Mouse (Mus musculus) gastrocnemius, adult 2 months (tissue): ENCODE measurements around the gene Mroh3. TPM values are rescaled to one million over a fixed set of nuclear protein-coding genes. Genes with fewer than 3 reads are reported as not detected.

ENCODE experiments used
- DNase-seq: peaks from one replicate; pipeline ENCODE4 v3.0.0; 2022
- H3K27ac ChIP-seq: fragments of 200-600 bp; 2 replicates; pipeline ENCODE4 v1.8.1; 2022; ENCODE audit warnings: mild to moderate bottlenecking
- H3K4me3 ChIP-seq: fragments of 200-600 bp; 2 replicates; pipeline ENCODE4 v1.8.1; 2022; ENCODE audit warnings: mild to moderate bottlenecking, moderate library complexity
- CTCF ChIP-seq: fragments of 200-600 bp; IDR thresholded peaks from 2 replicates; pipeline ENCODE4 v1.8.1; 2022; ENCODE audit warnings: antibody characterized with exemption, mild to moderate bottlenecking, moderate library complexity
- intact Hi-C: fragments of 180-260 bp; cut with DNase I; formaldehyde crosslinking; loops from one replicate; pipeline ENCODE4 v1.15.1; 2025
- total RNA-seq, 2 experiments: library from RNA; stranded (reverse); gene quantifications; 2 replicates each; pipeline ENCODE4 v1.2.3; 2021

The Mroh3 gene
- total RNA-seq, 2 experiments from 2014 or later: not detected

DNA sequence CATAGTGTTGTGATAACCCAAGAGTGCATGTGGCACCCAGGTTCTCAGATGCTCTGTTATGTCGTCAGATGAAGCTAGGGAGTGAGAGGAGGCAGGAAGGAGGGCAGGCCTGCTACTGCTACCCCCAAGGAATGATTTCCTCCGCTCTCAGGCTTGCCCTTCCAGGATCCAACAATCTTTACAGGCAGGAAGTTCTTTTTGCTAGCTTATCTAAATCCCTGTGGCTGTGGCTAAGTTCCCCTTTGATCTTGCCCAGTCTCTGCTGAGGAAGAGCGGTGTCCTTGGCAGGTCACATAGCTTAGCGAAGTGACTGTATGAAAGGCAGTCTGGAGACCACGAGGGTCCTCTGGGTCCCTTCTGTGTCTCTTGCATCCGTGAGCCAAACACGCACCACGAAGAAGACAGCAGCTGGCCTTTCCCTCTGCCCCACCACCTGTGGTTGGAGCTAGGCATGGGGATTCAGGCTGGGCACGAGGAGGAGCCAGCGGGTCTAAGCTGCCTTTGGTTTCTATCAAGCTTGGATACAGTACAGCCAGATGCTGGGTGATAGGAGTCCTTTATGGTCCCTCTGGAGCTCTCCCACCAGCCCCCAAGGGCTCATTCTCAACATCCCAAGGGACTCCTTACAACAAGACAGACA lies 74.3 kb downstream of the Mroh3 start:
- no peak for TF ChIP-seq CTCF
- intact Hi-C loops: no loop called here
- H3K27ac ChIP-seq: peak overlapping the region; percentile 28; the same call in 1 of the 2 replicates

GRCm38 (mm10) chr1:136137575-136137974 lies 75.1 kb downstream of the Mroh3 start:
- no peak overlapping the region for H3K27ac ChIP-seq

More for the DNA sequence above, 74.3 kb downstream of the Mroh3 start:
- no peak overlapping the region for H3K4me3 ChIP-seq
- DNase-seq: no peak

GRCm38 (mm10) chr1:136137071-136137531 lies 75.5 kb downstream of the Mroh3 start:
- intact Hi-C loops: no loop called here
- no peak for TF ChIP-seq CTCF
- H3K4me3 ChIP-seq: no peak overlapping the region
- H3K27ac ChIP-seq: peak overlapping the region; percentile 53; the same call in 1 of the 2 replicates
- no peak for DNase-seq

More at GRCm38 (mm10) chr1:136137575-136137974, 75.1 kb downstream of the Mroh3 start:
- H3K4me3 ChIP-seq: no peak overlapping the region
- DNase-seq: no peak
- intact Hi-C loops: no loop called here
- TF ChIP-seq CTCF: no peak

DNA sequence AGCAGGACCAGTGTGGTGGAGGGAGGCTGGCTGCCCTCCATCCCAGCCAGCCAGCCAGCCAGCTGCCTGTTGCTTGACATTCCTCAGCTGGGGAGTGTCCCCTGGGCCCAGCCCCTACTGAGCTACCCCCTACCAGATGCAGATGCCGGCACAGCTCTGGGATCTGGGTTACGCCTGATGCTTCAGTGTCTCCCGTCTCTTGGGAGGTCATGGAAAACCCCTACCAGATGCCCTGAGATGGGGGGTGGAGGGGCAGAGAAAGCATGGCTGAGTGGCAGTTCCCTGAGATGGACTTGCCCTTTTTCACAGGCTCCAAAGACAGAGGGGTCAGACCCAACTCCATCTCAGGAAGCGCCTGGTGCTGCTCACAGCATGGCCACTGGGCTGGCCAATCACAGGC lies 76.1 kb downstream of the Mroh3 start:
- no peak for DNase-seq
- H3K27ac ChIP-seq: peak overlapping the region; percentile 53
- intact Hi-C loops: no loop called here

DNA sequence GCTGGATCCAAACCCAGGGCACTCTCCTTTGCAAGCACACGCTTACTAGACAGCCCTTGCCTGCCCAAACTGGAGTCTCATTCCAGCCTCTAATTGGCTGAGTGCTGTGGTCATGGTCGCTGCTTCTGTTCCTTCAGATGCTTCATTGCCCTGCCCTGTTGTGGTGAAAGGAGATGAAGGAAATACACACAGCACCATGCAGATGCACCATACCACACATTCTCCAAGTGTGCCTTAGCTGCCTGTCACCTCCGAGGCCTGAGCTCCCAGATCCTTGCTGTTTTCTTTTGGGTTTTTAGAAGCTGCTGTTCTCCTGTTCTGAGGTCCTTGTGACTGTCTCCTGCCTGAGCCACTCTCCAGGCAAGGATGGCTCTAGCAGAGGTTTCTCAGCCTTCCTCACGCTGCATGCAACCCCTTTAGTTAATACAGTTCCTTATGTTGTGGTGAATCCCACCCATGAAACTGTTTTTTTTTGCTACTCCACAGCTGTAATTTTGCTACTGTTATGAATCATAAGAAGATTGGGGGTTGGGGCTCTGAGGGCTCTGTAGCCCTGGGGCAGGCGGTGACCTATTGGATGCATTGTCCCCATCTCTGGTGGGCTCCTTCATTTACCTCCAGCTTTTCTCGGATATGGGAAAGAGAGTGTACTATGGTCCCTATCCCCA lies 76.7 kb downstream of the Mroh3 start:
- no peak for TF ChIP-seq CTCF

More for the DNA sequence above, 76.1 kb downstream of the Mroh3 start:
- TF ChIP-seq CTCF: no peak
- no peak overlapping the region for H3K4me3 ChIP-seq

DNA sequence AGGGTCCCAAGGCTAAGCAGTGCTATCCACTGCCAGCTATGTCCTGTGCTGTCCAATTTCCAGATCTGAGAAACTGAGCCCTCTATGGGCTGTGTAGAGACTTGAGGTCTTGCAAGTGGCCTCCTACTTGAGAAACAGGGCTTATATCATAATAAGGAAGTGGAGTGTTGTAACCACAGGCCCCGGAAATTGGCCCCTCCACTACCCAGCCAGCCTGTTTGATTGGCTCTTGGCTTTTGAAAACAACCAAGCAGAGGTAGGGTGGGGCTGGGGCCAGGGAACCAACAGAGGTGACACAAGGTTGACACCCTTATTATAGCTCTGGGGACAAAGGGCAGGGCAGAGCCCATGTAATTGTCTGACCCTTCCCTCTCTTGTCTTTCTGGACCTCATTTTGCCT lies 77.6 kb downstream of the Mroh3 start:
- peak; percentile 37 for DNase-seq
- TF ChIP-seq CTCF: no peak
- Histone ChIP-seq H3K27ac (peak overlapping the region; percentile 53; the same call in 1 of the 2 replicates), H3K4me3 (no peak overlapping the region)
- intact Hi-C loops: no loop called here

More for the DNA sequence above, 76.7 kb downstream of the Mroh3 start:
- Histone ChIP-seq H3K4me3 (no peak overlapping the region), H3K27ac (peak overlapping the region; percentile 53; the same call in 1 of the 2 replicates)
- no peak for DNase-seq
- intact Hi-C loops: no loop called here

- intact Hi-C loops: no loop called here
- DNase-seq: no peak
- H3K4me3 ChIP-seq: no peak overlapping the region
- TF ChIP-seq CTCF: no peak
- H3K27ac ChIP-seq: 0 out of 2 replicates have a peak overlapping the region, but pooled peaks have one; percentile 48
Observed at GRCm38 (mm10) chr1:136134547-136134946, 78.1 kb downstream of the Mroh3 start.

GRCm38 (mm10) chr1:136133570-136134240 lies 78.9 kb downstream of the Mroh3 start:
- Histone ChIP-seq H3K27ac (peak overlapping the region; percentile 48; the same call in 1 of the 2 replicates), H3K4me3 (0 out of 2 replicates have a peak overlapping the region, but pooled peaks have one; percentile 30)
- DNase-seq: no peak
- intact Hi-C loops: no loop called here
- no peak for TF ChIP-seq CTCF

DNA sequence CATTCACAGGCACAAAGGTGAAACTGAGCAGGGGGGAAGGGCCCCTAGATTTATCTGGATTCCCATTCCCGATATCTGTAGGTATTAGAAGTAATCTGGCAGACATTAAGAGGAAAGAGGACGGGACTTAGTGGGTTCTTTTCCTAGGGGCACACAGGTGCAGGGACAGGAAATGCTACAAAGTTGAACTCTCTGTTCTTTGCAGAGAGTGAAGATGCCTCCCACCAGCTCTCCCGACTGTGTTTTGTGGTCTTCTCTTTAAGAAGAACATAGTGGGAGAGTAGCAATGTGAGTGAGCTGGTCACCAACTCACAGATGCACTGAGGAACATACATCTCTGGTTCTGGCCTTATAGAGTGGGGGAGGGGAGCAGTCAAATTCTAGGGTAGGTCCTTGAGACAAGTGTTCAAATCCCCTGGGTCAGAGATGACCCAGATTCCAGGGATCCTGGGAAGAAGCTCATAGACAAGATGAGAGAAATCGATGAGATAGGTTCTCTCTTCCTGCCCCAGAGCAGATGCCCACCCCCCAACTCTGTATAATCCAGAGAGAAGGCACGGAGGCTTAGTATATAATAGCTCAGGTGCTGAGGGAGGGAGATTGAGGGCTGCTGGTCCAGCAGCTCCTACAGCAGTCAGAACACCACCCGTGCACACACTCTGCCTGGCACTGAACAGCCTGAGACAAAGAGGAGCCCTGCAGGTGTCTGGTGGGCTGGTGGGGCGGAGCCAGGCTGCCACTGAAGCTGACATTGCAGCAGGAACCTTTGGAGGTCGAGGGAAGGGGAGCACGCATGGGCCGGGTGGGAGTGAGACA lies 80.0 kb downstream of the Mroh3 start:
- intact Hi-C loops: no loop called here
- Histone ChIP-seq H3K27ac (peak overlapping the region; percentile 74; the same call in 1 of the 2 replicates), H3K4me3 (peak overlapping the region; percentile 83)
- no peak for TF ChIP-seq CTCF
- no peak for DNase-seq

Other genes starting within 250 kb of the Mroh3 start
- gene Igfn1, start 206.5 kb downstream of the Mroh3 start, total RNA-seq: 10 to 100 TPM; 21.8 to 52.3 TPM
- 1 to 10 TPM; 5.2 to 9.9 TPM for gene Tmem9, start 204.7 kb downstream of the Mroh3 start, total RNA-seq
- gene Ascl5, start 162.0 kb downstream of the Mroh3 start, total RNA-seq: not detected
- gene Cacna1s, start 160.1 kb downstream of the Mroh3 start, total RNA-seq: 100 to 1,000 TPM; 779 to 840 TPM
- gene Kif21b, start 81.4 kb downstream of the Mroh3 start, total RNA-seq: under 1 TPM; 0.46 to 0.47 TPM
- gene Inava, start 21.4 kb upstream of the Mroh3 start, total RNA-seq: not detected
- not detected for gene Gpr25, start 48.0 kb upstream of the Mroh3 start, total RNA-seq
- gene Camsap2, start 133.3 kb upstream of the Mroh3 start, total RNA-seq: 10 to 100 TPM in 1 of 2 experiments, 1 to 10 TPM in 1; 8.3 to 12.4 TPM
- 10 to 100 TPM; 19.3 to 19.6 TPM for gene Ddx59, start 202.4 kb upstream of the Mroh3 start, total RNA-seq